Mouse (Mus musculus): ENCODE measurements around the gene Pappa2. TPM values are rescaled to one million over a fixed set of nuclear protein-coding genes. Genes with fewer than 3 reads are reported as not detected.

Gene Pappa2
- polyA plus RNA-seq, 1 experiment from 2014 or later: 1.1 TPM

- Histone ChIP-seq H3K9ac (ENCODE audit: low read length) (no peak overlapping the region), H3K27ac (ENCODE audit: low read length) (peak overlapping the region; percentile 63), H3K4me3 (ENCODE audit: low read length) (no peak overlapping the region), H3K9me3 (ENCODE audit: control insufficient read depth, low read length) (no peaks in the 10 kb centered on the region), H3K4me2 (ENCODE audit: low read depth, low read length) (no peak overlapping the region), H3K36me3 (ENCODE audit: control insufficient read depth, insufficient read depth, low read length) (no peaks in the 10 kb centered on the region), H3K4me1 (replicated peaks; ENCODE audit: control insufficient read depth, insufficient read depth, low read length) (no peaks in the 10 kb centered on the region), H3K27me3 (ENCODE audit: control insufficient read depth, insufficient read depth, low read depth, low read length) (no peaks in the 10 kb centered on the region)
- no peak for ATAC-seq (ENCODE audit: low read depth)
- 51% methylated on average over 5 of the region's 5 CpGs for WGBS
These were observed 59.8 kb downstream of the Pappa2 start for GRCm38 (mm10) chr1:158920451-158920850.

- 54% methylated on average over 3 of the region's 3 CpGs for WGBS
- no peak for ATAC-seq (ENCODE audit: low read depth)
- H3K36me3 ChIP-seq (ENCODE audit: control insufficient read depth, insufficient read depth, low read length): no peaks in the 10 kb centered on the region
- no peaks in the 10 kb centered on the region for H3K27me3 ChIP-seq (ENCODE audit: control insufficient read depth, insufficient read depth, low read depth, low read length)
- no peaks in the 10 kb centered on the region for H3K4me1 ChIP-seq (replicated peaks; ENCODE audit: control insufficient read depth, insufficient read depth, low read length)
- H3K4me2 ChIP-seq (ENCODE audit: low read depth, low read length): no peak overlapping the region
- no peak overlapping the region for H3K9ac ChIP-seq (ENCODE audit: low read length)
- H3K9me3 ChIP-seq (ENCODE audit: control insufficient read depth, low read length): no peaks in the 10 kb centered on the region
- no peak overlapping the region for H3K4me3 ChIP-seq (ENCODE audit: low read length)
- H3K27ac ChIP-seq (ENCODE audit: low read length): no peak overlapping the region
These were observed 61.4 kb downstream of the Pappa2 start for GRCm38 (mm10) chr1:158918890-158919289.

GRCm38 (mm10) chr1:158917067-158917466 is 63.2 kb downstream of the Pappa2 start:
- H3K9me3 ChIP-seq (ENCODE audit: control insufficient read depth, low read length): no peaks in the 10 kb centered on the region
- H3K4me1 ChIP-seq (replicated peaks; ENCODE audit: control insufficient read depth, insufficient read depth, low read length): no peaks in the 10 kb centered on the region
- H3K27ac ChIP-seq (ENCODE audit: low read length): no peak overlapping the region
- H3K27me3 ChIP-seq (ENCODE audit: control insufficient read depth, insufficient read depth, low read depth, low read length): no peaks in the 10 kb centered on the region
- H3K36me3 ChIP-seq (ENCODE audit: control insufficient read depth, insufficient read depth, low read length): no peaks in the 10 kb centered on the region
- H3K4me3 ChIP-seq (ENCODE audit: low read length): no peak overlapping the region
- ATAC-seq (ENCODE audit: low read depth): no peak
- no peak overlapping the region for H3K9ac ChIP-seq (ENCODE audit: low read length)
- H3K4me2 ChIP-seq (ENCODE audit: low read depth, low read length): no peak overlapping the region
- WGBS: 78% methylated on average over 3 of the region's 3 CpGs

- no peak overlapping the region for H3K4me3 ChIP-seq (ENCODE audit: low read length)
- no peaks in the 10 kb centered on the region for H3K9me3 ChIP-seq (ENCODE audit: control insufficient read depth, low read length)
- no peak overlapping the region for H3K4me2 ChIP-seq (ENCODE audit: low read depth, low read length)
- 87% methylated on average over 5 of the region's 5 CpGs for WGBS
- no peak overlapping the region for H3K27ac ChIP-seq (ENCODE audit: low read length)
- H3K36me3 ChIP-seq (ENCODE audit: control insufficient read depth, insufficient read depth, low read length): no peaks in the 10 kb centered on the region
- no peaks in the 10 kb centered on the region for H3K27me3 ChIP-seq (ENCODE audit: control insufficient read depth, insufficient read depth, low read depth, low read length)
- H3K9ac ChIP-seq (ENCODE audit: low read length): no peak overlapping the region
- no peaks in the 10 kb centered on the region for H3K4me1 ChIP-seq (replicated peaks; ENCODE audit: control insufficient read depth, insufficient read depth, low read length)
- ATAC-seq (ENCODE audit: low read depth): no peak
These were observed 64.7 kb downstream of the Pappa2 start for GRCm38 (mm10) chr1:158915592-158915991.

- Histone ChIP-seq H3K9me3 (ENCODE audit: control insufficient read depth, low read length) (no peaks in the 10 kb centered on the region), H3K4me3 (ENCODE audit: low read length) (no peak overlapping the region), H3K36me3 (ENCODE audit: control insufficient read depth, insufficient read depth, low read length) (no peaks in the 10 kb centered on the region), H3K4me1 (replicated peaks; ENCODE audit: control insufficient read depth, insufficient read depth, low read length) (no peaks in the 10 kb centered on the region), H3K9ac (ENCODE audit: low read length) (no peak overlapping the region), H3K4me2 (ENCODE audit: low read depth, low read length) (no peak overlapping the region), H3K27ac (ENCODE audit: low read length) (no peak overlapping the region), H3K27me3 (ENCODE audit: control insufficient read depth, insufficient read depth, low read depth, low read length) (no peaks in the 10 kb centered on the region)
- WGBS: 82% methylated on average over 2 of the region's 2 CpGs
- ATAC-seq (ENCODE audit: low read depth): no peak
These were observed 69.6 kb downstream of the Pappa2 start for GRCm38 (mm10) chr1:158910661-158911060.

GRCm38 (mm10) chr1:158897339-158897738 is 83.0 kb downstream of the Pappa2 start:
- H3K4me2 ChIP-seq (ENCODE audit: low read depth, low read length): no peak overlapping the region
- no peak for ATAC-seq (ENCODE audit: low read depth)
- no peak overlapping the region for H3K9ac ChIP-seq (ENCODE audit: low read length)

GRCm38 (mm10) chr1:158894441-158894840 is 85.8 kb downstream of the Pappa2 start:
- Histone ChIP-seq H3K27ac (ENCODE audit: low read length) (no peak overlapping the region), H3K4me1 (replicated peaks; ENCODE audit: control insufficient read depth, insufficient read depth, low read length) (no peaks in the 10 kb centered on the region), H3K4me2 (ENCODE audit: low read depth, low read length) (no peak overlapping the region), H3K4me3 (ENCODE audit: low read length) (no peak overlapping the region), H3K9ac (ENCODE audit: low read length) (no peak overlapping the region), H3K27me3 (ENCODE audit: control insufficient read depth, insufficient read depth, low read depth, low read length) (no peaks in the 10 kb centered on the region), H3K36me3 (ENCODE audit: control insufficient read depth, insufficient read depth, low read length) (no peaks in the 10 kb centered on the region), H3K9me3 (ENCODE audit: control insufficient read depth, low read length) (no peaks in the 10 kb centered on the region)
- no peak for ATAC-seq (ENCODE audit: low read depth)
- 84% methylated on average over 6 of the region's 6 CpGs for WGBS

More at GRCm38 (mm10) chr1:158897339-158897738, 83.0 kb downstream of the Pappa2 start:
- Histone ChIP-seq H3K9me3 (ENCODE audit: control insufficient read depth, low read length) (no peaks in the 10 kb centered on the region), H3K4me1 (replicated peaks; ENCODE audit: control insufficient read depth, insufficient read depth, low read length) (no peaks in the 10 kb centered on the region), H3K36me3 (ENCODE audit: control insufficient read depth, insufficient read depth, low read length) (no peaks in the 10 kb centered on the region), H3K4me3 (ENCODE audit: low read length) (no peak overlapping the region), H3K27ac (ENCODE audit: low read length) (no peak overlapping the region), H3K27me3 (ENCODE audit: control insufficient read depth, insufficient read depth, low read depth, low read length) (no peaks in the 10 kb centered on the region)

GRCm38 (mm10) chr1:158875487-158875886 is 104.8 kb downstream of the Pappa2 start:
- Histone ChIP-seq H3K27me3 (ENCODE audit: control insufficient read depth, insufficient read depth, low read depth, low read length) (no peaks in the 10 kb centered on the region), H3K4me2 (ENCODE audit: low read depth, low read length) (no peak overlapping the region), H3K27ac (ENCODE audit: low read length) (no peak overlapping the region), H3K9ac (ENCODE audit: low read length) (no peak overlapping the region), H3K9me3 (ENCODE audit: control insufficient read depth, low read length) (no peaks in the 10 kb centered on the region), H3K4me3 (ENCODE audit: low read length) (no peak overlapping the region), H3K36me3 (ENCODE audit: control insufficient read depth, insufficient read depth, low read length) (no peaks in the 10 kb centered on the region), H3K4me1 (replicated peaks; ENCODE audit: control insufficient read depth, insufficient read depth, low read length) (no peaks in the 10 kb centered on the region)
- 53% methylated on average over 3 of the region's 3 CpGs for WGBS
- no peak for ATAC-seq (ENCODE audit: low read depth)

GRCm38 (mm10) chr1:158874552-158875077 is 105.7 kb downstream of the Pappa2 start:
- H3K36me3 ChIP-seq (ENCODE audit: control insufficient read depth, insufficient read depth, low read length): no peaks in the 10 kb centered on the region
- H3K9ac ChIP-seq (ENCODE audit: low read length): no peak overlapping the region
- no peaks in the 10 kb centered on the region for H3K9me3 ChIP-seq (ENCODE audit: control insufficient read depth, low read length)
- no peak overlapping the region for H3K4me2 ChIP-seq (ENCODE audit: low read depth, low read length)
- no peak overlapping the region for H3K4me3 ChIP-seq (ENCODE audit: low read length)
- H3K4me1 ChIP-seq (replicated peaks; ENCODE audit: control insufficient read depth, insufficient read depth, low read length): no peaks in the 10 kb centered on the region
- no peak overlapping the region for H3K27ac ChIP-seq (ENCODE audit: low read length)
- ATAC-seq (ENCODE audit: low read depth): no peak
- no peaks in the 10 kb centered on the region for H3K27me3 ChIP-seq (ENCODE audit: control insufficient read depth, insufficient read depth, low read depth, low read length)
- WGBS: 85% methylated on average over 2 of the region's 2 CpGs

- no peak for ATAC-seq (ENCODE audit: low read depth)
- no peak overlapping the region for H3K4me2 ChIP-seq (ENCODE audit: low read depth, low read length)
- H3K9ac ChIP-seq (ENCODE audit: low read length): no peak overlapping the region
- H3K4me1 ChIP-seq (replicated peaks; ENCODE audit: control insufficient read depth, insufficient read depth, low read length): no peaks in the 10 kb centered on the region
- 46% methylated on average over 1 of the region's 1 CpGs for WGBS
- H3K27ac ChIP-seq (ENCODE audit: low read length): no peak overlapping the region
- H3K27me3 ChIP-seq (ENCODE audit: control insufficient read depth, insufficient read depth, low read depth, low read length): no peaks in the 10 kb centered on the region
- no peaks in the 10 kb centered on the region for H3K9me3 ChIP-seq (ENCODE audit: control insufficient read depth, low read length)
- H3K4me3 ChIP-seq (ENCODE audit: low read length): no peak overlapping the region
- H3K36me3 ChIP-seq (ENCODE audit: control insufficient read depth, insufficient read depth, low read length): no peaks in the 10 kb centered on the region
These were observed 106.7 kb downstream of the Pappa2 start for GRCm38 (mm10) chr1:158873631-158874030.

Measured in lung, embryonic 16.5 days (tissue).